Mouse (Mus musculus): ENCODE measurements around the gene Ankrd40. TPM values are rescaled to one million over a fixed set of nuclear protein-coding genes. Genes with fewer than 3 reads are reported as not detected.
A peak's percentile ranks its signal among the peaks of the same experiment; 100 is the strongest.

The Ankrd40 gene
- total and polyA plus RNA-seq, 3 experiments: 56.0 to 98.8 (median 62.0) TPM

DNA sequence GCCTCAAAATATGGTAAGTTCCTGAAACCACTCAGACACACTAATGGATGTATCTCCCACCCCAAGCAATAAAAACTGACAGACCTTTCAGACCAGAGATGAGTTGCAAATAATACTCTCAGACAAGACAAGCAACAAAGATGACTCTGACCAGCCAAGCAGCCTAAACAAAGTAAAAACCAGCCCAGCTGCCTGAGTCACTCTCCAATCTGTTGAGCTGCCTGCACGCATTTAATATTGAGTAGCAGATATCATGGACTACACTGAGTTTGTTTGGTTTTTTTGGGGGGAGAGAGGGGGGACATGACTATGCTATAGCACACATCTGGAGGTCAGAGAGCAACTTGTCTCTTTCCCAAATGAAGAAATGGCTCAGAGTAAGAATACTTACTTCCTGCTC, 12.5 kb upstream of the Ankrd40 start:
- in situ Hi-C loops (cut with MboI; ENCODE audit: low pct_ligation_motif_present, low pct_unique_long_range_greater_than_20kb, low sequenced_read_pairs): no loop called here
- dilution Hi-C loops (cut with MboI; ENCODE audit: extremely low pct_ligation_motif_present, extremely low pct_unique_long_range_greater_than_20kb, low sequenced_read_pairs): no loop called here
- Histone ChIP-seq H3K27ac (ENCODE audit: insufficient read depth, low read depth) (no peak overlapping the region), H3K36me3 (replicated peaks in 1 of 2; ENCODE audit: control insufficient read depth in 1 of 2, insufficient read depth in 1 of 2, low read length in 1 of 2) (peaks cover 4 to 77% of the 10 kb centered on the region in 2 experiments), H3K9ac (ENCODE audit: insufficient read depth, low read depth) (no peak overlapping the region), H3K4me1 (ENCODE audit: control insufficient read depth in 1 of 2, insufficient read depth in 2 of 2) (peaks cover 13 to 93% of the 10 kb centered on the region in 2 experiments; a peak in 3 of 4 replicates), H3K9me3 (replicated peaks; ENCODE audit: low read length) (no peaks in the 10 kb centered on the region), H3K79me2 (replicated peaks; ENCODE audit: control insufficient read depth, extremely low read depth, insufficient read depth, poor library complexity, severe bottlenecking) (peaks cover 100% of the 10 kb centered on the region), H3K4me2 (ENCODE audit: insufficient read depth, low read depth, poor library complexity, severe bottlenecking) (peak overlapping the region; percentile 5), H3K4me3 (replicated peaks in 1 of 3; ENCODE audit: low read depth in 2 of 3, low read length in 2 of 3, poor library complexity in 1 of 3) (no peak overlapping the region), H3K27me3 (replicated peaks) (no peaks in the 10 kb centered on the region)
- TF ChIP-seq ELF1 (IDR thresholded peaks at IDR 0.05; ENCODE audit: low read depth, low read length): no peak
- 0 out of 2 replicates have a peak, but pooled peaks have one; percentile 0 for TF ChIP-seq POLR2AphosphoS2 (IDR thresholded peaks at IDR 0.05; ENCODE audit: low read depth, low read length)
- no peak for DNase-seq (ENCODE audit: extremely low read depth)

- Histone ChIP-seq H3K27ac (ENCODE audit: insufficient read depth, low read depth) (no peak overlapping the region), H3K79me2 (replicated peaks; ENCODE audit: control insufficient read depth, extremely low read depth, insufficient read depth, poor library complexity, severe bottlenecking) (peaks cover 100% of the 10 kb centered on the region), H3K9me3 (replicated peaks; ENCODE audit: low read length) (no peaks in the 10 kb centered on the region), H3K4me3 (replicated peaks in 1 of 3; ENCODE audit: low read depth in 2 of 3, low read length in 2 of 3, poor library complexity in 1 of 3) (no peak overlapping the region), H3K4me2 (ENCODE audit: insufficient read depth, low read depth, poor library complexity, severe bottlenecking) (peak overlapping the region; percentile 96), H3K9ac (ENCODE audit: insufficient read depth, low read depth) (peak overlapping the region; percentile 50; the same call in 1 of the 2 replicates), H3K36me3 (replicated peaks in 1 of 2; ENCODE audit: control insufficient read depth in 1 of 2, insufficient read depth in 1 of 2, low read length in 1 of 2) (peaks cover 2 to 66% of the 10 kb centered on the region in 2 experiments), H3K27me3 (replicated peaks) (no peaks in the 10 kb centered on the region), H3K4me1 (ENCODE audit: control insufficient read depth in 1 of 2, insufficient read depth in 2 of 2) (peaks cover 13 to 85% of the 10 kb centered on the region in 2 experiments; a peak in 3 of 4 replicates)
- DNase-seq (ENCODE audit: extremely low read depth): no peak
- dilution Hi-C loops (cut with MboI; ENCODE audit: extremely low pct_ligation_motif_present, extremely low pct_unique_long_range_greater_than_20kb, low sequenced_read_pairs) (no loop called here), in situ Hi-C loops (cut with MboI; ENCODE audit: low pct_ligation_motif_present, low pct_unique_long_range_greater_than_20kb, low sequenced_read_pairs) (no loop called here)
- no peak for TF ChIP-seq POLR2A (IDR thresholded peaks at IDR 0.05; ENCODE audit: low read depth, low read length)
- TF ChIP-seq CHD1 (IDR thresholded peaks at IDR 0.05; ENCODE audit: low read depth, low read length): peak; percentile 59; the same call in 1 of the 2 replicates
These were observed 11.3 kb upstream of the Ankrd40 start for GRCm38 (mm10) chr11:94316528-94316927.

DNA sequence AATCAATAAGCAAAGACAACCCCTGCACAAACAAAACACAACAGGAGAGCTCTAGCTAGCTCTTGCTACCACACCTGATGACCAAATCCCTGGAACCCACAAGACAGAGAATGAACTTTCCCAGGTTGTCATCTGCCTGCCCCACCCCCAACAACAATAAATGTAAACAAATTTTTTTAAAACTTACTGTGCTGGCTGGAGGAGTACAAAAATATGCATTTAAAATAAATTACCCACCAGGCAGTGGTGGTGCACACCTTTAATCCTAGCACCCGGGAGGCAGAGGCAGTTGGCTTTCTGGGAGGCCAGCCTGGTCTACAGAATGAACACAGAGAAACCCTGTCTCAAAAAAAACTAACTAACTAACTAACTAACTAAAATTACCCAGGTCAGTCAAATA, 10.8 kb upstream of the Ankrd40 start:
- Histone ChIP-seq H3K79me2 (replicated peaks; ENCODE audit: control insufficient read depth, extremely low read depth, insufficient read depth, poor library complexity, severe bottlenecking) (peaks cover 97% of the 10 kb centered on the region), H3K27me3 (replicated peaks) (no peaks in the 10 kb centered on the region), H3K27ac (ENCODE audit: insufficient read depth, low read depth) (no peak overlapping the region), H3K9me3 (replicated peaks; ENCODE audit: low read length) (no peaks in the 10 kb centered on the region), H3K4me3 (replicated peaks in 1 of 3; ENCODE audit: low read depth in 2 of 3, low read length in 2 of 3, poor library complexity in 1 of 3) (no peak overlapping the region), H3K36me3 (replicated peaks in 1 of 2; ENCODE audit: control insufficient read depth in 1 of 2, insufficient read depth in 1 of 2, low read length in 1 of 2) (peaks cover 2 to 63% of the 10 kb centered on the region in 2 experiments), H3K9ac (ENCODE audit: insufficient read depth, low read depth) (peak overlapping the region; percentile 32; the same call in 1 of the 2 replicates), H3K4me1 (ENCODE audit: control insufficient read depth in 1 of 2, insufficient read depth in 2 of 2) (peaks cover 13 to 80% of the 10 kb centered on the region in 2 experiments; a peak in 3 of 4 replicates), H3K4me2 (ENCODE audit: insufficient read depth, low read depth, poor library complexity, severe bottlenecking) (peak overlapping the region; percentile 96)
- in situ Hi-C loops (cut with MboI; ENCODE audit: low pct_ligation_motif_present, low pct_unique_long_range_greater_than_20kb, low sequenced_read_pairs) (no loop called here), dilution Hi-C loops (cut with MboI; ENCODE audit: extremely low pct_ligation_motif_present, extremely low pct_unique_long_range_greater_than_20kb, low sequenced_read_pairs) (no loop called here)
- DNase-seq (ENCODE audit: extremely low read depth): no peak
- TF ChIP-seq NRF1 (IDR thresholded peaks at IDR 0.05; ENCODE audit: low read depth, low read length): no peak
- no peak for TF ChIP-seq MYC (IDR thresholded peaks at IDR 0.05; ENCODE audit: low read depth, low read length)
- no peak for TF ChIP-seq CHD1 (IDR thresholded peaks at IDR 0.05; ENCODE audit: low read depth, low read length)
- TF ChIP-seq E2F4 (IDR thresholded peaks at IDR 0.05; ENCODE audit: insufficient replicate concordance, low read depth, low read length): no peak
- no peak for TF ChIP-seq BHLHE40 (IDR thresholded peaks at IDR 0.05; ENCODE audit: low read depth, low read length)
- TF ChIP-seq USF2 (conservative IDR thresholded peaks at IDR 0.05; ENCODE audit: low read depth, low read length): no peak
- no peak for TF ChIP-seq JUN (IDR thresholded peaks at IDR 0.05; ENCODE audit: insufficient read depth, low read depth, low read length)
- no peak for TF ChIP-seq CTCF (conservative IDR thresholded peaks at IDR 0.05 in 1 of 2, IDR thresholded peaks at IDR 0.05 in 1 of 2; ENCODE audit: low read depth in 2 of 2, low read length in 2 of 2)
- no peak for TF ChIP-seq EP300 (IDR thresholded peaks at IDR 0.05; ENCODE audit: low read length)
- no peak for TF ChIP-seq HCFC1 (IDR thresholded peaks at IDR 0.05; ENCODE audit: low read depth, low read length)
- no peak for TF ChIP-seq ZNF384 (IDR thresholded peaks at IDR 0.05; ENCODE audit: low read depth, low read length)
- TF ChIP-seq MAX (IDR thresholded peaks at IDR 0.05; ENCODE audit: low read length): no peak
- TF ChIP-seq POLR2AphosphoS2 (IDR thresholded peaks at IDR 0.05; ENCODE audit: low read depth, low read length): no peak
- TF ChIP-seq NELFE (IDR thresholded peaks at IDR 0.05; ENCODE audit: low read depth, low read length): no peak
- TF ChIP-seq ELF1 (IDR thresholded peaks at IDR 0.05; ENCODE audit: low read depth, low read length): no peak
- no peak for TF ChIP-seq PAX5 (IDR thresholded peaks at IDR 0.05; ENCODE audit: low read length)
